Mouse (Mus musculus) ovary, postnatal 14 days (tissue): Measurements from ENCODE around the gene Acad8.

Experiments
- DNase-seq: peaks from one replicate; pipeline ENCODE4 v3.0.0; 2022; ENCODE audit warnings: low spot score

The Acad8 gene

GRCm38 (mm10) chr9:26999461-27000395, at the start of gene Acad8, which contains the start of gene Thyn1:
Gene Acad8 (minus strand): TSS chr9:26999566.
Gene Thyn1 (plus strand): TSS chr9:26999710.
- DNase-seq = peak; percentile 83

GRCm38 (mm10) chr9:27043892-27044291, 44.5 kb upstream of the Acad8 start:
- no peak for DNase-seq

DNA sequence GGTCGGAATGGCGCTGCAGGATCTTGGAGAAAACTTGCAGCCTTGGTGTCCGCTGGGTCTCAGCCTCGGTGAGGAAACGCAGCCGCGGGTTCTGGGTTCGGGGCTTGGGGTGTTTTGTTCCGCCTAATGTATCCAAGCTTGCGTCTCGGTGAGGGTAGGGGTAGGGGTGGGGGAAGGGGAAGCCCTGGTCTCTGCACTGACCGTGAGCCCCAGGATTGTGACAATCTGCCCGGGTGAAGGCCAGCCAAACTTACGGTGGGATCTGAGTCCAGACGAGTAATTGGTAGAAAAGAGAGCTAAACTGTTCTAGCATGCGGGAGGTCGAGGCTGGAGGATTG, 31.4 kb upstream of the Acad8 start:
- DNase-seq = no peak

DNA sequence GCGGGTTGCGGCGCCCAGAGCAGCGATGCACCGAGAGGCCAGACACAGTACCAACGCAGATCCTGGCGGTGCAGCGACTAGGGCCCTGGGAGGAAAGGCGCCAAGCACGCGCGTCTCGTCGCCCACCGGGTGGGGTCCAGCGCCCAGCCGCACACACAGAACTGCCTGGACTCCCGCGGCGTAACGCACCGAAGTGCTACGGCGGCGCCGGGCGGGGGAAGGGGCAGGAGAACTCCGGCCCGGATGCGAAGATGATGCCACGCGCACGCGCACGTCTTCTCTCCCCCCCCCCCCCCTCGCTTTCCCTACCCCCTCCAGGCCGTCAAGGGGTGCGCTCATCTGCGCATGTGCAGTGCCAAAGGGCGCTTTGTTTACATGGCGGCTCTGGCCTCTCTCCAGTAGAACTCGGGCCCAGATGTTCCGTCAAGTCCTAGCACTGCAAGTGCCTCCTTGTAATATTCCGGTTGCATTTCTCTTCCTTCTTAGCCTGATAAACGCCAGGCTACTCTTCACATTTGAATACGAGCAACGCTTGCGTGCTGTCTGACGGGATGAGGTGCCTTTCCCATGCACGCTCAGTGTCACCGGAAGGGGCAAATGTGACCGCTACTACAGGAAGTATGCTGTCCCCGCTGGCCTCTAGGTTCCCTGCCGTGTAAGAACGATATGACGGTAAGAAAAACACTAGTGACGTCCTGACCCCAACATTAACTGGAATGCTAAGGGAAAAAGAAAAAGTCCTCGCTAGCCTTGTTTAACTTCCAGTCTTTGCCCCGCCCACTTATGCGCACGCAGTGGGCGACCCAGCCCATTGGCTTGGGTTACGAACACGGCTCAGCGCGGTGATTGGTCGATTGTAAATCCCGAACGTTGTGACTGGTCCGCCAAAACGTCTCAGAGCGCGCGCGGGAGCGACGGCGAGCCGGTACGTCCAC, 30.7 kb upstream of the Acad8 start, which contains the start of the genes Vps26b and Ncapd3:
Vps26b (minus strand) TSS at position 238 of the 935 bp plus-strand sequence.
Ncapd3 (plus strand) TSS at position 348 of the 935 bp plus-strand sequence.
- peak; percentile 90 for DNase-seq

DNA sequence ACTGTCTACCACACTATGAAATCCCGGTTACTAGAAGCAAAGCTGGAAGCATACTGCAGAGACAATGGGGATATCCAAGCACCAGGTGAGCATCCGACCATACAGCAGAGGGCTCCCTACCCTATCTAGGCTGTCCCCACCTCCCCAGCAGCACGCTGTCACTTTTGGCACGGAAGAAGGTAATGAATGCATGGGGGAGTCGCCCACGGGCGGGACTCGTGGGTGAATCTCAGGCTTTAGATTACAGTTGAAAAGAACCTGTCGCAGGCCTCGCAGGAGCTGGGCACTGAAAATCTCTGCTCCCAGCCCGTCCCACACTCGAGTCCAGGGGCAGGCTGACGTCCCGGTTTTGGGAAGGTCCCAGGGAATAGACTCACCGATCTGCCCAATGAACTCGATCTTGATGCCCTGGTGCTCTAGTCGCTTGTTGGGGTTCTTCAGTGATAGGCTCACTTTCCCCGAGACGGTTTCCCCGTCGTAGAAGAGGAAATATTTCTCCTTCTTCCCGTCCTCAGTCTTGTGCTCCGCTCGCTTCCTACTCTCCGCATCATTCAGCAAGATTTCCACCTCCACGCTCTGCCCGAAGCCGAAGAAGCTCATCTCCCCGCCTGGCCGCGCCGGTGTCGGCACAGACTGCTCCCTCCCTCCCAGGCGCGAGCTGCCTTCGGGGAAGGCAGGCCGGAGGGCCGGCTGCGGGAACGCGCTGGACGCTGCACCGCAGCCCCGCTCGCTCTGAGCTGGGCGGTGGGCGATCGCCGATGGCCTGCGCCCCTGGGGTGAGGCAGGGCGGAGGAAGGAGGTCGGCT, 29.9 kb upstream of the Acad8 start:
- peak; percentile 9 for DNase-seq

DNA sequence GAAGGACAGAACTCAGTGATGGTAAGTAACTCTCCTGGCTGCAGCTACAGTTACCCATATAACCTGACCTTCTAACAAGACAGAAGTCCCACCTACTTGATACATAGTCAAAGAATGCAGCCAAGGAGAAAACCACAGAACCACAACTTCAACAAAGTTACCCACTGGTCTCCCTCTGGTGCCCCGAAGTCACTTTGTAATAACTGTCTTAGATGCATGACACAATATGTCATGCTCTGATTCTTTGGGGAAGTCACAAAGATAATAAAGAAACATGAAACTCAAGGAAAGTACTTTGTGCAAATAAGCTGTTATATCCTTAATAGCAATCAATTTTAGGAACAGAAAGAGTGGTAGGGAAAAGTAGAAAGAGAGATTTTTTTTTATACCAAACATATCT, 27.3 kb upstream of the Acad8 start:
- no peak for DNase-seq

DNA sequence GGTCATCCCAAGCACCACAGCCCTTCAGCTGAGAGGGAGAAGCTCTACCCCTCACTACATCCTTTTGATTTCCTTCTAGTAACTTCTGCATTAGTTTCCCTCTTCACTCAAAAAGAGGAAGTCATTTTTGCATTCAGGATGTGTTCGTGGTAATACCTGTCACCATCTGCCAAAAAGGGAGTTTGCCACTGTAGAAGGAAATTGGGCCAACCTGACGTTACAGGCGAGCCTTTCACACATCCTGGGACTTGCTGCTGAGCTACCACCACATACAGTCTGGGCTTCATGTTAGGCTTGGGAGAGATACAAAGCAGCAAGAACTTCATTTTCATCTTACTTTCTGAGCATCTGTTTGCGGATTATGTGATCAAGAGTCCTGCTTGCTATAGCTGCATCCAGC, 24.3 kb upstream of the Acad8 start:
- no peak for DNase-seq

- DNase-seq = no peak
Measured at GRCm38 (mm10) chr9:27018961-27019360, 19.6 kb upstream of the Acad8 start.

- DNase-seq = no peak
Measured at GRCm38 (mm10) chr9:27011572-27011971, 12.2 kb upstream of the Acad8 start.

DNA sequence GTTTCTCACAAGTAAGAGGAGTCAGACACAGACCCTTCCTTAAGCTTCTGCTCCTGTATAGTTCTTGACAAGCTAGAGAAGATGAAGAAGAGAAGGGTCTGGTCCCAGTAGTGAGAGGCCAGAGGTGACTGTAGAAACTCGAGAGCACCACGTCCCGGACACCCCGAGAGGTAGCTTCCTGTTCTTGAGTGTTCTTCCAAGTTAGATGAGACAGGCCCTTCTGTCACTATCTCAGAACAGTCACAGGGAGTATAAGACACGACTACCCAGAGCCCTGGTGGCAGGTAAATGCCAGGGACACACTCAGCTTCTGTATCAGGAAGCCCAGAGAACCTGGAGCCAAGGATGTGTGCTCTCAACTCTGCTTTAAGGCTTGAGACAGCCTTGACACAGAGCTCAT, 9.9 kb upstream of the Acad8 start:
- no peak for DNase-seq

DNA sequence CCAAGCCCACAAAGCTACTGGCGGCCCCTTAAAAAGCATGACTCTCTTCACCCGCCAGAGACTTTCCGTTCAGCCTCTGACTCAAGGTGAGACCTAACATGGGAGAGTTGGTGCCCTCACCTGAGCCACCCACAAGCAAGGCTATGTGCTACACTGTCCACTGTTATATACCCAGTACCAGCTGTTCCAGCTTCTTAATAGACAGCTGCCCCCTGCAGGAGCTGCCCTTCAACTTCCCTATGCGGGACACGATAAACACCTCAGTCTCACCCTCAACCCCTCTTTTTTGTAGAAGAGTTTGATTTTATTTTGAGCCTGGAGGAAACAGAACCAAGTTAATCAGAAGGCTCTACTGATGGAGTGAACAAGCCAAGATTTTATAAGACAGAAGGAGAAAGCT, 7.5 kb upstream of the Acad8 start:
- DNase-seq = no peak

DNA sequence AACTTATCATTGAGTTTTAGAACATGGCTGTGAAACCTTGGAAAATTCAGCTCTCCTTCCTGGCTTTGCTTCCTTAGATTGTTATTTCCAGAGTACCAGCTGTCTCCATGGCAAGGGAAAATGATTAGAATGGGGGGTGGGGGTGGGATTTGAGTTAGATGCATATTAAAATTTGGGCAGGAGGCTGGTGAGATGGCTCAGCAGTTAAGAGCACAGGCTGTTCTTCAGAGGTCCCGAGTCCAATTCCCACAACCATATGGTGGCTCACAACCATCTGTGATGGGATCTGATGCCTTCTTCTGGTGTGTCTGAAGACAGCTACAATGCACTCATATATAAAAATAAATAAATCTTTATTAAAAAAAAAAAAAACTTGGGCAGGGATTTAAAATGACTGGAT, 6.6 kb upstream of the Acad8 start:
- DNase-seq = no peak

DNA sequence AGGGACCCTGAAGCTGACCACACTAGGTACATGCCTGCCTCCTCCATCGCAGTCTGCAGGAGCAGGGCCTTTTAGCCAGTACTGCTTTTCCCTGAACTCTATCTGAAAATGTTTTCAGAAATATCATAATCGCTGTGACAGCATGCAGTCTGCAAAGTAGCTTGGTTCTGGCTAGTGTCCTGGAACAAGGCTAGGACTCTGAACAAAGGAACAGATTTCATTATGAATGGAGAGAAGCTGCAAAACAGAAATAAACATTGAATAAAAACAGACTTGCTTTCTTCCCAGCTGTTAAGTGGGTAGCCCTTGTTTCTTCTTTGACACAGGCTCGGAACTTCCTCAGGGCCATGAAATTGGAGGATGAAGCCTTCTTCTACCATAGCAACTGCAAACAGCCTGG, 5.9 kb upstream of the Acad8 start:
- DNase-seq = no peak

DNA sequence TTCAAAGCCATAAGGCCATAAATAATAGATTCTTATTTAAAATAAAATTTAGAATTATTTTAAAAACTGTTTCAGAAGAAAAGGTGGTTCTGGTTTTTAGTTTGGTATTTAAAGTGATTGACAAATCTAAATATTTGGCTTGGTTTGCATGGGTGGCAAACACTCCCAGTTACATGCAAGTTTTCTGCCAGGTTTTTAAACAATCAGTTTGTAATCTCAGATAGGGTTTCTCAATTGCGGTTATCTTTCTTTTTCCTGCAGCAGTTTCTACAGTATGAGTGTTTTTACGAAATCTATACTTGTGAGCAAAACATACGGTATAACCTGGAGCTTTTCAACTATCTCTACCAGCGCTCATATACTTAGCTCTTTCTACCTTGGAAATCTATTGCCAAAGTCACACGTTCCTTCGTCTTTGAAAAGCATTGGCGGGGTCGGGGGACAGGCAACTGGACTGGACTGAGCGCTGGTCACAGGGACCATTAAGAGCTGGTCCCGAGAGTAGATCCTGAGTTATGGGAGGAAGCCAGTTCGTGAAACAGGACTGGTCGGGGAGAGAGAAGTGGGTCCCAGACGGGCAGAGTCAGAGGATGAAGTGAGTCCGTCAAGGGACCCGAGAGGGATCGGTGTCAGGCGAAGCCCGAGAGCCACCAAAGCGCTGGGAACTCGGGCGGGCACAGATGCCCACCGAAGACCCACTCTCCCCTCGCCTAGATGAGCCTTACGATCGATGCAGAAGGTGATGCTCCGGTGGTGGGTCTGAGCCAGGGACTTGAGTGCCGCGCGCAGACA, 501 bp downstream of the Acad8 start:
- peak; percentile 6 for DNase-seq

GRCm38 (mm10) chr9:26997501-26997900, 1.9 kb downstream of the Acad8 start:
- no peak for DNase-seq

DNA sequence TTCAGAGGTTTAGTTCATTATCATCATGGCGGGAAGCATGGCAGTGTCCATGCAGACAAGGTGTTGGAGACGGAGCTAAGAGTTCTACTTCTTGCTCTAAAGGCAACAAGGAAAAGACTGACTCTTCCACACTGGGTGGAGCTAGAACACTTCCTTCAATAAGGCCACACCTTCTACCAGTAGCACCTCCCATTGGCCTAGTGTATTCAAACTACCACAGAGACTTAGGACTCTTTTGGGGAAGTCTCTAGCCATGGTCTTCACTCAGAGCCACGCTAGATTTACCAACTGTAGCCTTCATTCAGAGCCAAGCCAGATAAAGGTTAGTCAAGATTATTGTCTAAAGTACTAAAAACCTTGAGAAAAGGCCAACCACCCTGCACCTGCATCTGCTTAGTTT, 2.3 kb downstream of the Acad8 start:
- no peak for DNase-seq

DNA sequence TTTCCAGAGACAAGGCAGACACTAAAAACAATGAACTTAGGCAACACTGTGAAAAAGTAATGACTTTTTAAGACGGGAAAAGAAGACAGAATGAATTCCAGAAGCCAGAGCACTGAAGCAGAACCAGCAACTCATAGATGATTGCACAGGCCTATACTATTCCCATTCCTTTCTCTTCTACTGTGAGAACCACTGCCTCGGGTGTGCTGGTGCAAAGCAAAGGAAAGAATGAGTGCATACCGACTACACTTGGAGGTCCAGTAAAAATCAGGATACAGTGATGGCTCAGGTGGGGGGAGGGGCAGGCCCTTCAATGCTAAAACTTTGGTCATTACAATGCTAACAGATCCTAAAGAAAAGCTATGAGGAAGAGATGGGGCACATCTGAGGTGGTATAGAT, 5.5 kb downstream of the Acad8 start:
- no peak for DNase-seq

GRCm38 (mm10) chr9:26993118-26993517, 6.2 kb downstream of the Acad8 start:
- no peak for DNase-seq

DNA sequence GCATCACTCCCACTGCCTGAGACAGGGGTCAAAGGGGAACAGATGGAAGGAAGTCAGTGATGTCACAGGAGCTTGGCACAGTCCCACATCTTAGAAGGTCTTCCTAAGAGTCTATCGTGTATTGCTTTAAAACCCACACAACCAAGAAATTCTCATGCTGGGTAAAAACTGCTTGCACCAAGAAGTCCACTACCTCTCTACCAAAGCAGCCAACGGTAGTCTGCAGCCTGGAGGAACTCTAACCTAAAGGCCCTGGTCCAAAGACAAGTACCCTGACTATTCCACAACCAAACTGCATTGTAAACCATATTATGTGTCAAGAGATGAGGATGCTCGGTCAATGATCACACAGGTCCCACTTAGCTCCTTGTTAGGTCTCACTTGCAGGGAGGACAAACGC, 9.2 kb downstream of the Acad8 start:
- no peak for DNase-seq

GRCm38 (mm10) chr9:26985668-26986277, 13.6 kb downstream of the Acad8 start:
- DNase-seq = no peak
